Mouse (Mus musculus): ENCODE data around the gene Gimap1.

The Gimap1 gene

GRCm38 (mm10) chr6:48738961-48739779, at the start of gene Gimap1:
Gene Gimap1, plus strand, starts transcription at chr6:48739054.
- no peak for DNase-seq

DNA sequence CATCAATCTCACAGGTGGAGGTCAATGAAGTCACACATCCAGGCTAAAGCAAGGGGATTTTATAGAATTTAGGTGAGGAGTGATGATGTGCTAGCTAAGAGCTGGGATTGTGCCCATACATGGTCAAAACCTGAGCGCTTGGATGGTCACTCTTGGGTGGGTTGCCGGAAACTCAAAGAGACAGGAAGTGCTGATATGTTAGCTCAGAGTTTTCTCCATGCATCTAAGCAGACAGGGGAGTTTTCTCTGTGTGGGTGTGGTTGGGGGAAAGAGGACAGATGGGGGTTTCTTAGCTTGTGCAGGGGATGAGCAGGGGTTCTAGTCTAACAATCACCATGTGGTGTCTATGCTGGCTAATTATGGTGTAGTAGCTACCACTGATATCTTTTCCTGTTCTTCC, 49.5 kb upstream of the Gimap1 start:
- no peak for DNase-seq

DNA sequence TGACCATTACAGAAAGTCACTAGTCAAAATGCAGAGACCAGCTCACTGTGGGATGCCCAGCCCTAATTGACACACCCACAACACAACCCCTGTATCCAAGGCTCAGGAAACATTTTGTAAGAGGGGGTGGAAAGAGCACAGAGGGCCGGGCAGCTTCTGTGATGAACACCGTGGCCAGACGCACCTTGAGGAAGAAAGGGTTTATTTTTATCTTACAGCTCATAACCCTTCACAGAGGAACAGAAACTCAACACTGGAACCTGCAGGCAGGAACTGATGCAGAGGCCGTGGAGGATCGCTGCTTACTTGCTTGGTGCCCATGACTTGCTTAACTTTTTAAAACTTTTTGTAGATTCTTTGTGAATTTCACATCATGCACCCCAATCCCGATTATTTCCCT, 45.9 kb upstream of the Gimap1 start:
- DNase-seq, result no peak

- DNase-seq, result no peak
Measured at GRCm38 (mm10) chr6:48696830-48697554, 41.9 kb upstream of the Gimap1 start.

- DNase-seq, result no peak
Measured at GRCm38 (mm10) chr6:48697555-48697930, 41.3 kb upstream of the Gimap1 start.

DNA sequence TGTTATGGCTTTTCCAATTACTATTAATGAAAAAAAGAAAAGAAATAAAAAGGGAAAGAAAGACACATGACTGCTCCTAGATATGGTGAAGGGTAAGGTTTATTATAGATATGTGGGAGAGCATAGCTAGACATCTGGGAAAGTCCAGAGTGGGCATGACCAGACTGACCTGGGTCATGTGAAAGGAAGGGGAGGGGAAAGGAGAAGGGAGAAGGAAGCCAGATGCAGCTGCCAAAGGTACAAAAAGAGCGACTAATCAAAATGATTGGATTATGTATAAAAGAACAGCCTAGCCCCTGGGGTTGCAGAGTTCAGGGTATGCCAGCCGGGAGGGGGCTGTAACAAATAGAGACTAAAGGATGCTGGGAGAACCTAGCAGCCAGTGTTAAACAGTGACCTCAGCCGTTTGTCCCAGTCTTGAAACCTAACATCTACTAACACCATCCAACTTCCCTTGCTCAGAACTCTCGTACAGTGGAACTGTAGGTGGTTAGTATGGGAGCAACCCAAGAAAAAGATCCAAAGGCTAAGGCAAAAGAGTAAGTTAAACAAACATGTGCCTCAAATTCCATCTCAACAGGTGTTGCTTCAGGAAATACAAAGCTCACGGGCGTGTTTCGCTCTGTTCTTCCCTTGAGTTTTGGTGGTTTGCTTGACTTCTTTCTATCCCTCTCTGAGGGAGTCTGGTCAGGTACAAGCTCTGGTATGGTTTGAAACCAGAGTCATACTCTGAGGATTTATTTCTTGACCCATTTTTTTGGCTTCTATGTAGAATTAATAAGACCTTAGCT, 40.6 kb upstream of the Gimap1 start:
- no peak for DNase-seq

- DNase-seq, result no peak
Measured at GRCm38 (mm10) chr6:48698888-48699287, 40.0 kb upstream of the Gimap1 start.

- no peak for DNase-seq
Measured at GRCm38 (mm10) chr6:48700251-48701075, 38.4 kb upstream of the Gimap1 start.

- no peak for DNase-seq
Measured at GRCm38 (mm10) chr6:48702146-48702545, 36.7 kb upstream of the Gimap1 start.

DNA sequence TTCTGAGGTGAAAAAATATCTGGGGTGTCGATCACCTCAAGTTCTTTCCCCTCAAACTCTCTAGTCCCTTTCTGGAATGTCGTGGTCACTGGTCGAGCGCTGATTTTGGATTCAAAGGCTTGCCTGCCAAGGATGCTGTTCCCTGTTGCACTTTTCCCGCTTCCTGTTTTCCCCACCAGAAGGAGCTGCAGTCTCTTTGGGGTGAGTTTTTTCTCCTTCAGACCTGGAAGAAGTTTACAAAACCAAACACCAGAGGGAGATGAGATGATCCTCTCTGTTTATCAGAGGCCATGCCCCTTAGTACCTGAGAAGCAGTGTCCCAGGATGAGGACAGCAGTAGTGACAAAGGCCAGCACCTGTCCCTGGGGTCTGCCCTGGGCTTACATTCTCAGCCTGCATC, 36.3 kb upstream of the Gimap1 start:
- DNase-seq, result no peak

DNA sequence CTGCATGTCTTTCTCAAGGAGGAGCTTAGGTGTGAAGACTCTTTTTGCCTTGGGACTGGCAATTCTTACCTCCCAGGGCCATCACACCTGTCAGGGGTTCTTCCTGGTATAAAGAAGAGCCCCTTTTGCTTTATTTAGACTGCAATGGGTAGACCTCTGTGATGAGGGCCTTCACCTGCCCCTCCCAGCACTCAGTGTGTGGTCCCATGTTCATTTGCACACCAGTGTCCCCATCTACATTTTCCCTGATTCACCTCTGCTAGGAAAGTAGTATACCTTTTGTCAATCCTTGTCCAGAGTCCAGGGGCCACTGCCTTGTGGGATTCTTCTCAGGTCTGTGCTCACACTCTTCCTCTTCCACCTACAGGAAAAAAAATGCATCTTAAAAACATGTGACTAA, 34.7 kb upstream of the Gimap1 start:
- DNase-seq, result no peak

DNA sequence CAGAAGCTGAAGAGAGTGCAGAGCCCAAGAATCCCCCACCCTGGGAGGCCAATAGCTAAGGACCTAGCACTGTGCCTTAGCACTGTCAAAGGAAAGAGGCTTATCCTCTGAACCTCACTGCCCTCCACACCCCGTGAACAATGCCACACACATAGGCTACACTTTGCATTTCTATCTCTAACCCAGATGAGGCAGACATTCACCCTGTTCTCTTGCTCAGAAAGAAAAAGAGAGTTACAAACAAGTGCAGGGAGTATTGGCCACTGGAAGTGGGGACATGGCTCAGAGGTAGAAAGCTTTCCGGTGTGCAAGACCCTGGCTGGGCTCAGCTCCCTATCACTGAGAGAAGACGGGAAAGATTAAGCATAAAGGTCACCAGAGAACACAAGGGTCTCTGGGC, 32.7 kb upstream of the Gimap1 start:
- DNase-seq, result no peak

GRCm38 (mm10) chr6:48718455-48718854, 20.4 kb upstream of the Gimap1 start, which contains the start of the genes Gm28053 and Gimap7:
Gene Gm28053, plus strand, starts transcription at chr6:48718607.
Gene Gimap7, plus strand, starts transcription at chr6:48718621.
- no peak for DNase-seq

- DNase-seq, result no peak
Measured at GRCm38 (mm10) chr6:48720326-48720725, 18.5 kb upstream of the Gimap1 start.

DNA sequence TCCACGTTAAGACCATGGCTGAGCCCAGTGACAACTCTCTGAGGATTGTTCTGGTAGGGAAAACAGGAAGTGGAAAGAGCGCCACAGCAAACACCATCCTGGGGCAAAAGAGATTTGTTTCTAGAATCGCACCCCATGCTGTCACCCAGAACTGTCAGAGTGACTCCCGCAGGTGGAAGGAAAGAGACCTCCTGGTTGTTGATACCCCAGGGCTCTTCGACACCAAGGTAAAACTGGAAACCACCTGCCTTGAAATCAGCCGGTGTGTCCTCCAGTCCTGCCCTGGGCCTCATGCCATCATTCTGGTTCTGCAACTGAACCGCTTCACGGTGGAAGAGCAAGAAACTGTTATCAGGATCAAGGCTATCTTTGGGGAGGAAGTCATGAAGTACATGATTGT, 15.4 kb upstream of the Gimap1 start:
- no peak for DNase-seq

DNA sequence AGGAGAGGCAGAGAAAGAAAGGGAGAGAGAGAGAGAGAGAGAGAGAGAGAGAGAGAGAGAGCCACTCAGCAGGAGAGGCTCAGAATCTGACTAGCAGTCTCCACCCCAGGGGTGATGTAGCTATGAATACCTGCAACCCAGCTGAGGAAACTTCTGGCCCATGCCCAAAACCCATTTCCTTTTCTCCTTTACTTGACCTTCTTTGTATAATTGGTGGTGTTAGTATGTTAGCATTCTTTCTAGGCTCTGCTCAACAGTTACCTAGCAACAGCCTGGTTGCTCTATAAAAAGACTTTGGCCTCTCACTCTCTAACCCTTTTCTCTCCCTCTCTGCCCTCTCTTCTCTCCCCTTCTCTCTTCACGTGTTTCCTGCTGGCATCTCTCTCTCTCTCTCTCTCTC, 13.4 kb upstream of the Gimap1 start:
- no peak for DNase-seq

GRCm38 (mm10) chr6:48727761-48728160, 11.1 kb upstream of the Gimap1 start:
- DNase-seq, result no peak

DNA sequence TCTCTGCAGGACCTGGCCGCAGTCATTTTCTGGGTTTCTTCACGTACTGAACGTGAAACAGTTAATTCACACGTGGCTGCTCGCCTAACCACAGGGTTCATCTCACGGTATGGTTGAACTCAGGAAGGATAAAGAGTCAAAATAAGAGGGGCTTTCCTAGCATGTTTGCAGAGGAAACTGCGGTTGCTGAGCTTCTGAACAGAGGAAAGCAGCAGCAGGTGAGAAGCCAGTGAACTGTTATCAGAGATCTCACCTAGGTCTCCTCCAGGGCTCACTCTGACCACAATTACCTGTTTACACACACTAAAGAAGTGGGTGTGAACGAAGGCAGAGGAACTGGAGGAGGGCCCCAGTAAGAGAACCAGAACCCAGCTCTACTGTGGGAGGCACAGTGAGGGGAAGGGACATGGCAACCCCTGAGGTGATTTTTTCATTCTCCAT, 6.0 kb upstream of the Gimap1 start:
- DNase-seq, result no peak

DNA sequence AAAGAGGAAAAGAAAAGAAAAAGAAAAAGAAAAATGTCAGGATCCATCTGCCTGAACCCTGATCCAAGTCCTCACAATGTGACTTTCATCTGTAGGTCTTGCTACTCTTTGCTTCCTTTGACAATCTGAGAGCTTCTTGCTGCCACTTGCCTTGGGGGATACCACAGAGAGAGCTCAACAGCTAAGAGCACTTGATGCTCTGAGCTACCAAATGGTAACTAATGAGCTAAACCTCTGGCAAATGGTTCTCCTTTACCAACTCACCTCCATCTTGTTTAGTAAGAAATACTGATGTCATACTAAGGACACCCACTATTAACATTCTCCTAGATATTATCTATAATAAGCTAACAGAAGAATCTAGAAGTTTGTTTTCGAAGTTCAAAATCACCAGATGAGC, 5.2 kb upstream of the Gimap1 start:
- DNase-seq, result no peak

- no peak for DNase-seq
Measured at GRCm38 (mm10) chr6:48737053-48737452, 1.8 kb upstream of the Gimap1 start.

DNA sequence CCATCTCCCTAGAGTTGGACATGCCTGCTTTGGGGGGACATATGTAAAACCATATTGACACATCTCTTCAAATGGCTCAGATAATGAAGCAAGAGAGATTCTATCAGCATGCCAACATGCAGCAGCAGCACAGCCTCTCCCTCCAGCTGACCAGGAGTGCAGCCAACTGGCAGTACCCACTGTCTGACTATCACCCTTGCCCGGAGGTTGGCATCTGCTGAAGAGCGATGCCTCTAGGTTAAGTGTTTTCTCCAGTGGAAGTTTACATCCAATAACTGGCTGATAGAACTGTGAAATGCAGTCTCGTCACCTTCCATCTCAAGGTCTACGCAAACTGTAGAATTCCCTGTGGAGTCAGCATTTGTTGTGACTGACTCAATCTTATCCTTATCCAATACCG, 1.2 kb upstream of the Gimap1 start:
- no peak for DNase-seq

GRCm38 (mm10) chr6:48739780-48740055, 864 bp downstream of the Gimap1 start:
- no peak for DNase-seq

All from cerebellum, postnatal 36 days (tissue).